Mouse (Mus musculus): ENCODE measurements around the gene Chst11.

GRCm38 (mm10) chr10:83114564-83114963, 129.3 kb downstream of the Chst11 start:
- TF ChIP-seq CTCF (IDR thresholded peaks at IDR 0.05) (no peak), EP300 (IDR thresholded peaks at IDR 0.05) (no peak)

All from lung, postnatal 0 days (tissue).